Mouse (Mus musculus) MEL (cell line): ENCODE data around the gene Prpf38a. TPM values are rescaled to one million over a fixed set of nuclear protein-coding genes. Genes with fewer than 3 reads are reported as not detected.

Experiments
- DNase-seq: peaks from one replicate; pipeline ENCODE4 v3.0.0; 2011; ENCODE audit warnings: low read depth, low spot score
- H3K27ac ChIP-seq: 2 replicates; pipeline ENCODE4 v1.5.1; 2012; ENCODE audit warnings: low read depth, mild to moderate bottlenecking, control low read depth, low read length, moderate library complexity; ENCODE audit not compliant: control insufficient read depth
- H3K27me3 ChIP-seq, 2 experiments: fragments of 150-350 bp in 1 of 2; sonication (generic) in 1 of 2; 2 replicates each; pipeline ENCODE4 v1.6.1; 2012; ENCODE audit warnings: low read length in 2 of 2, mild to moderate bottlenecking in 2 of 2, improper control_type of control experiment in 1 of 2, moderate library complexity in 1 of 2; ENCODE audit not compliant: insufficient read depth in 2 of 2, control insufficient read depth in 1 of 2
- H3K36me3 ChIP-seq, 2 experiments: 2 replicates each; pipeline ENCODE4 v1.6.1; 2012 to 2014; ENCODE audit warnings: low read length in 2 of 2, improper control_type of control experiment in 1 of 2, inconsistent platforms in 1 of 2, mild to moderate bottlenecking in 1 of 2; ENCODE audit not compliant: insufficient read depth in 2 of 2, control insufficient read depth in 1 of 2
- H3K4me1 ChIP-seq, 2 experiments: fragments of 150-350 bp in 1 of 2; sonication (generic) in 1 of 2; 2 replicates each; pipeline ENCODE4 v1.6.1; 2012; ENCODE audit warnings: low read length in 2 of 2, improper control_type of control experiment in 1 of 2, mild to moderate bottlenecking in 1 of 2; ENCODE audit not compliant: insufficient read depth in 2 of 2, control insufficient read depth in 1 of 2
- H3K4me3 ChIP-seq, 2 experiments: fragments of 150-350 bp in 1 of 2; sonication (generic) in 1 of 2; 2 replicates each; pipeline ENCODE4 v1.5.1; 2012; ENCODE audit warnings: low read depth in 2 of 2, low read length in 2 of 2, mild to moderate bottlenecking in 2 of 2, moderate library complexity in 2 of 2, control low read depth in 1 of 2, improper control_type of control experiment in 1 of 2; ENCODE audit not compliant: control insufficient read depth in 1 of 2, insufficient read depth in 1 of 2
- H3K79me2 ChIP-seq: 2 replicates; pipeline ENCODE4 v1.6.1; 2012; ENCODE audit warnings: mild to moderate bottlenecking, low read length, moderate library complexity; ENCODE audit not compliant: control insufficient read depth, poor library complexity, insufficient read depth
- H3K9ac ChIP-seq: 2 replicates; pipeline ENCODE4 v1.6.1; 2012; ENCODE audit warnings: low read depth, mild to moderate bottlenecking, control low read depth, low read length, moderate library complexity; ENCODE audit not compliant: control insufficient read depth, poor library complexity, severe bottlenecking
- H3K9me3 ChIP-seq: fragments of 150-350 bp; sonication (generic); replicated peaks from 2 replicates; pipeline ENCODE4 v1.6.1; 2012; ENCODE audit warnings: mild to moderate bottlenecking, low read length, improper control_type of control experiment, moderate library complexity; ENCODE audit not compliant: insufficient read depth
- BHLHE40 ChIP-seq: IDR thresholded peaks from 2 replicates; pipeline ENCODE4 v1.6.1; 2012; ENCODE audit warnings: low read depth, mild to moderate bottlenecking, inconsistent platforms, low read length, improper control_type of control experiment, borderline replicate concordance
- CHD2 ChIP-seq: IDR thresholded peaks from 2 replicates; pipeline ENCODE4 v1.6.1; 2011; ENCODE audit warnings: low read length, improper control_type of control experiment
- CTCF ChIP-seq, 3 experiments: IDR thresholded peaks in 2 of 3; conservative IDR thresholded peaks in 1 of 3; 2 replicates each; pipeline ENCODE4 v1.5.1; 2011 to 2012; ENCODE audit warnings: low read length in 3 of 3, low read depth in 2 of 3, mild to moderate bottlenecking in 2 of 3, improper control_type of control experiment in 1 of 3, inconsistent platforms in 1 of 3, mixed read lengths in 1 of 3, moderate library complexity in 1 of 3; ENCODE audit not compliant: control insufficient read depth in 1 of 3, insufficient read depth in 1 of 3, poor library complexity in 1 of 3, severe bottlenecking in 1 of 3
- E2F4 ChIP-seq: IDR thresholded peaks from 2 replicates; pipeline ENCODE4 v1.6.1; 2011; ENCODE audit warnings: low read depth, low read length, improper control_type of control experiment, borderline replicate concordance
- ETS1 ChIP-seq: IDR thresholded peaks from 2 replicates; pipeline ENCODE4 v1.6.1; 2012; ENCODE audit warnings: low read depth, mild to moderate bottlenecking, inconsistent platforms, low read length, improper control_type of control experiment, moderate library complexity
- JUND ChIP-seq: IDR thresholded peaks from 2 replicates; pipeline ENCODE4 v1.6.1; 2011; ENCODE audit warnings: low read depth, mild to moderate bottlenecking, improper control_type of control experiment, low read length
- MAFK ChIP-seq: IDR thresholded peaks from 2 replicates; pipeline ENCODE4 v1.6.1; 2011; ENCODE audit warnings: low read depth, mild to moderate bottlenecking, low read length, improper control_type of control experiment, borderline replicate concordance
- MYC ChIP-seq: IDR thresholded peaks from 2 replicates; pipeline ENCODE4 v1.6.1; 2011; ENCODE audit warnings: low read depth, mild to moderate bottlenecking, low read length, improper control_type of control experiment, moderate library complexity
- NELFE ChIP-seq: IDR thresholded peaks from 2 replicates; pipeline ENCODE4 v1.6.1; 2011; ENCODE audit warnings: low read depth, low read length, improper control_type of control experiment
- POLR2AphosphoS2 ChIP-seq: IDR thresholded peaks from 2 replicates; pipeline ENCODE4 v1.6.1; 2011; ENCODE audit warnings: low read length, improper control_type of control experiment
- POLR2AphosphoS5 ChIP-seq: IDR thresholded peaks from 2 replicates; pipeline ENCODE4 v1.6.1; 2012; ENCODE audit warnings: low read depth, borderline replicate concordance, mild to moderate bottlenecking, inconsistent platforms, low read length, moderate library complexity, mixed read lengths
- RCOR1 ChIP-seq: IDR thresholded peaks from 2 replicates; pipeline ENCODE4 v1.6.1; 2012; ENCODE audit warnings: low read depth, mild to moderate bottlenecking, inconsistent platforms, low read length, improper control_type of control experiment
- TAL1 ChIP-seq: IDR thresholded peaks from 2 replicates; pipeline ENCODE4 v1.6.1; 2012; ENCODE audit warnings: mild to moderate bottlenecking, inconsistent platforms, low read length, moderate library complexity, mixed read lengths
- ZMIZ1 ChIP-seq: IDR thresholded peaks from 2 replicates; pipeline ENCODE4 v1.6.1; 2012; ENCODE audit warnings: low read depth, mild to moderate bottlenecking, inconsistent platforms, low read length, improper control_type of control experiment, moderate library complexity
- polyA plus RNA-seq, 2 experiments: library from polyadenylated mRNA; stranded (reverse) in 1 of 2; unstranded in 1 of 2; fragments of >175 nt in 1 of 2; fragments of >200 nt in 1 of 2; gene quantifications; 2 replicates each; pipeline versions ENCODE4 v1.2.1 to v1.2.4; 2012; ENCODE audit warnings: low replicate concordance in 2 of 2, low read depth in 1 of 2; ENCODE audit not compliant: insufficient read length in 2 of 2, insufficient read depth in 1 of 2, missing spikeins in 1 of 2
- total RNA-seq: library from RNA; depleted of rRNA; stranded (reverse); fragments of 300-350 nt; gene quantifications from 2 replicates; pipeline ENCODE4 v1.2.3, GENCODE M21; 2012

Prpf38a gene
- total and polyA plus RNA-seq, 3 experiments: 66.8 to 71.8 TPM; not detected in 1

GRCm38 (mm10) chr4:108601870-108602269 lies 22.7 kb upstream of the Prpf38a start:
- no peak for TF ChIP-seq POLR2AphosphoS5
- no peak for TF ChIP-seq BHLHE40
- TF ChIP-seq RCOR1: no peak
- no peak for TF ChIP-seq ETS1
- no peak for TF ChIP-seq POLR2AphosphoS2
- no peak overlapping the region for H3K9ac ChIP-seq
- H3K27me3 ChIP-seq: no peaks in the 10 kb centered on the region
- DNase-seq: no peak
- no peak overlapping the region for H3K4me3 ChIP-seq
- H3K79me2 ChIP-seq: no peaks in the 10 kb centered on the region
- no peaks in the 10 kb centered on the region for H3K4me1 ChIP-seq
- no peak overlapping the region for H3K27ac ChIP-seq
- H3K9me3 ChIP-seq: no peaks in the 10 kb centered on the region
- H3K36me3 ChIP-seq: peaks cover 0 to 26% of the 10 kb centered on the region in 2 experiments; a peak in 2 of 4 replicates

GRCm38 (mm10) chr4:108598306-108598705 lies 19.2 kb upstream of the Prpf38a start:
- H3K27ac ChIP-seq: no peak overlapping the region

GRCm38 (mm10) chr4:108595785-108596184 lies 16.6 kb upstream of the Prpf38a start:
- Histone ChIP-seq H3K9me3 (no peaks in the 10 kb centered on the region), H3K9ac (no peak overlapping the region), H3K79me2 (no peaks in the 10 kb centered on the region), H3K4me1 (no peaks in the 10 kb centered on the region), H3K27ac (no peak overlapping the region), H3K36me3 (peaks cover 0 to 32% of the 10 kb centered on the region in 2 experiments; a peak in 2 of 4 replicates), H3K27me3 (no peaks in the 10 kb centered on the region), H3K4me3 (no peak overlapping the region)
- TF ChIP-seq CTCF (IDR thresholded peaks at IDR 0.05 in 2 of 3, conservative IDR thresholded peaks at IDR 0.05 in 1 of 3; ENCODE audit: control insufficient read depth in 1 of 3, insufficient read depth in 1 of 3, low read depth in 2 of 3, low read length in 3 of 3, poor library complexity in 1 of 3, severe bottlenecking in 1 of 3) (no peak), NELFE (no peak), ETS1 (no peak), ZMIZ1 (no peak), TAL1 (no peak), CHD2 (no peak), JUND (no peak), MYC (no peak)
- DNase-seq: no peak

More at GRCm38 (mm10) chr4:108598306-108598705, 19.2 kb upstream of the Prpf38a start:
- no peak for TF ChIP-seq RCOR1
- no peak for TF ChIP-seq MAFK
- no peak for TF ChIP-seq ZMIZ1
- TF ChIP-seq E2F4: no peak
- TF ChIP-seq, all 39 proteins: peak for 0
- peaks cover 0 to 33% of the 10 kb centered on the region in 2 experiments; a peak in 2 of 4 replicates for H3K36me3 ChIP-seq
- H3K4me1 ChIP-seq: no peaks in the 10 kb centered on the region
- no peak overlapping the region for H3K9ac ChIP-seq
- H3K27me3 ChIP-seq: no peaks in the 10 kb centered on the region
- H3K9me3 ChIP-seq: no peaks in the 10 kb centered on the region
- no peak for DNase-seq
- H3K4me3 ChIP-seq: no peak overlapping the region
- H3K79me2 ChIP-seq: no peaks in the 10 kb centered on the region
